Mouse (Mus musculus): ENCODE results near the gene Tefm. TPM values are rescaled to one million over a fixed set of nuclear protein-coding genes. Genes with fewer than 3 reads are reported as not detected.

Gene Tefm
- polyA plus RNA-seq, 1 experiment from 2014 or later: 24.4 TPM

GRCm38 (mm10) chr11:80136786-80137185 is 5.2 kb downstream of the Tefm start:
- H3K27me3 ChIP-seq: no peaks in the 10 kb centered on the region
- H3K9me3 ChIP-seq: no peaks in the 10 kb centered on the region
- peaks cover 27% of the 10 kb centered on the region for H3K36me3 ChIP-seq
- ATAC-seq (ENCODE audit: low FRiP score, low read depth): no peak
- H3K9ac ChIP-seq: no peak overlapping the region
- no peak overlapping the region for H3K27ac ChIP-seq (replicated peaks)
- H3K4me1 ChIP-seq (replicated peaks): peaks cover 8% of the 10 kb centered on the region
- no peak overlapping the region for H3K4me3 ChIP-seq
- WGBS: 91% methylated on average over 13 of the region's 13 CpGs
- no peak overlapping the region for H3K4me2 ChIP-seq

GRCm38 (mm10) chr11:80135954-80136683 is 5.9 kb downstream of the Tefm start:
- H3K9me3 ChIP-seq: no peaks in the 10 kb centered on the region
- H3K36me3 ChIP-seq: peaks cover 30% of the 10 kb centered on the region
- H3K27me3 ChIP-seq: no peaks in the 10 kb centered on the region
- no peak for ATAC-seq (ENCODE audit: low FRiP score, low read depth)
- no peak overlapping the region for H3K9ac ChIP-seq
- H3K4me3 ChIP-seq: no peak overlapping the region
- peaks cover 5% of the 10 kb centered on the region for H3K4me1 ChIP-seq (replicated peaks)
- H3K4me2 ChIP-seq: no peak overlapping the region
- WGBS: 84% methylated on average over 11 of the region's 11 CpGs
- H3K27ac ChIP-seq (replicated peaks): no peak overlapping the region

GRCm38 (mm10) chr11:80134744-80135143 is 7.2 kb downstream of the Tefm start:
- Histone ChIP-seq H3K36me3 (peaks cover 33% of the 10 kb centered on the region), H3K27me3 (no peaks in the 10 kb centered on the region), H3K9me3 (no peaks in the 10 kb centered on the region), H3K4me3 (no peak overlapping the region), H3K4me1 (replicated peaks) (no peaks in the 10 kb centered on the region), H3K27ac (replicated peaks) (no peak overlapping the region), H3K9ac (no peak overlapping the region), H3K4me2 (no peak overlapping the region)
- WGBS: 82% methylated on average over 4 of the region's 4 CpGs
- ATAC-seq (ENCODE audit: low FRiP score, low read depth): no peak

- Histone ChIP-seq H3K9me3 (no peaks in the 10 kb centered on the region), H3K4me2 (no peak overlapping the region), H3K4me3 (no peak overlapping the region), H3K27ac (replicated peaks) (no peak overlapping the region), H3K27me3 (no peaks in the 10 kb centered on the region), H3K4me1 (replicated peaks) (no peaks in the 10 kb centered on the region), H3K36me3 (peaks cover 41% of the 10 kb centered on the region), H3K9ac (no peak overlapping the region)
- no peak for ATAC-seq (ENCODE audit: low FRiP score, low read depth)
- 73% methylated on average over 1 of the region's 1 CpGs for WGBS
Observed at GRCm38 (mm10) chr11:80132050-80132449, 9.9 kb downstream of the Tefm start.

GRCm38 (mm10) chr11:80116411-80116810 is 25.6 kb downstream of the Tefm start:
- Histone ChIP-seq H3K9ac (no peak overlapping the region), H3K36me3 (peaks cover 40% of the 10 kb centered on the region), H3K4me2 (no peak overlapping the region), H3K27ac (replicated peaks) (no peak overlapping the region), H3K27me3 (no peaks in the 10 kb centered on the region), H3K9me3 (no peaks in the 10 kb centered on the region), H3K4me1 (replicated peaks) (no peaks in the 10 kb centered on the region), H3K4me3 (no peak overlapping the region)
- 85% methylated on average over 1 of the region's 1 CpGs for WGBS
- no peak for ATAC-seq (ENCODE audit: low FRiP score, low read depth)

GRCm38 (mm10) chr11:80104407-80104806 is 37.6 kb downstream of the Tefm start:
- H3K36me3 ChIP-seq: peaks cover 30% of the 10 kb centered on the region
- no peak for ATAC-seq (ENCODE audit: low FRiP score, low read depth)
- no peaks in the 10 kb centered on the region for H3K9me3 ChIP-seq
- H3K27me3 ChIP-seq: no peaks in the 10 kb centered on the region
- 97% methylated on average over 1 of the region's 1 CpGs for WGBS
- no peak overlapping the region for H3K9ac ChIP-seq
- no peak overlapping the region for H3K4me3 ChIP-seq
- no peaks in the 10 kb centered on the region for H3K4me1 ChIP-seq (replicated peaks)
- no peak overlapping the region for H3K27ac ChIP-seq (replicated peaks)
- H3K4me2 ChIP-seq: no peak overlapping the region

- Histone ChIP-seq H3K4me1 (replicated peaks) (no peaks in the 10 kb centered on the region), H3K4me3 (no peak overlapping the region), H3K27ac (replicated peaks) (no peak overlapping the region), H3K36me3 (peaks cover 25% of the 10 kb centered on the region), H3K9me3 (no peaks in the 10 kb centered on the region), H3K9ac (no peak overlapping the region), H3K4me2 (no peak overlapping the region), H3K27me3 (no peaks in the 10 kb centered on the region)
- 97% methylated on average over 6 of the region's 6 CpGs for WGBS
- ATAC-seq (ENCODE audit: low FRiP score, low read depth): no peak
Observed at GRCm38 (mm10) chr11:80101298-80101697, 40.7 kb downstream of the Tefm start.

- Histone ChIP-seq H3K36me3 (peaks cover 21% of the 10 kb centered on the region), H3K27me3 (no peaks in the 10 kb centered on the region), H3K4me1 (replicated peaks) (no peaks in the 10 kb centered on the region), H3K27ac (replicated peaks) (no peak overlapping the region), H3K9me3 (no peaks in the 10 kb centered on the region), H3K4me2 (no peak overlapping the region), H3K9ac (no peak overlapping the region), H3K4me3 (no peak overlapping the region)
- ATAC-seq (ENCODE audit: low FRiP score, low read depth): no peak
- 96% methylated on average over 3 of the region's 3 CpGs for WGBS
Observed at GRCm38 (mm10) chr11:80098444-80099056, 43.4 kb downstream of the Tefm start.

- H3K27ac ChIP-seq (replicated peaks): no peak overlapping the region
- no peaks in the 10 kb centered on the region for H3K27me3 ChIP-seq
- 59% methylated on average over 3 of the region's 3 CpGs for WGBS
- H3K4me1 ChIP-seq (replicated peaks): peaks cover 11% of the 10 kb centered on the region
- H3K36me3 ChIP-seq: no peaks in the 10 kb centered on the region
- ATAC-seq (ENCODE audit: low FRiP score, low read depth): no peak
- peak overlapping the region; percentile 85 for H3K4me3 ChIP-seq
- H3K9me3 ChIP-seq: no peaks in the 10 kb centered on the region
- no peak overlapping the region for H3K9ac ChIP-seq
- peak overlapping the region; percentile 86 for H3K4me2 ChIP-seq
Observed at GRCm38 (mm10) chr11:80090555-80091164, 51.3 kb downstream of the Tefm start.

GRCm38 (mm10) chr11:80089817-80090214 is 52.2 kb downstream of the Tefm start:
- WGBS: 1% methylated on average over 14 of the region's 14 CpGs
- ATAC-seq (ENCODE audit: low FRiP score, low read depth): no peak
- H3K36me3 ChIP-seq: no peaks in the 10 kb centered on the region
- H3K4me3 ChIP-seq: peak overlapping the region; percentile 85
- peaks cover 11% of the 10 kb centered on the region for H3K4me1 ChIP-seq (replicated peaks)
- H3K9ac ChIP-seq: peak overlapping the region; percentile 59
- no peak overlapping the region for H3K27ac ChIP-seq (replicated peaks)
- no peaks in the 10 kb centered on the region for H3K9me3 ChIP-seq
- peak overlapping the region; percentile 86 for H3K4me2 ChIP-seq
- H3K27me3 ChIP-seq: no peaks in the 10 kb centered on the region

GRCm38 (mm10) chr11:80088917-80089816 is 52.8 kb downstream of the Tefm start, which contains the start of gene Atad5:
Gene Atad5, plus strand, starts transcription at chr11:80089400.
- Histone ChIP-seq H3K9ac (peak within 1 kb of the TSS; percentile 59), H3K4me1 (replicated peaks) (peaks cover 11% of the 10 kb centered on the region), H3K36me3 (no peaks in the 10 kb centered on the region), H3K4me2 (peak within 1 kb of the TSS; percentile 86), H3K27me3 (no peaks in the 10 kb centered on the region), H3K9me3 (no peaks in the 10 kb centered on the region), H3K4me3 (peak within 1 kb of the TSS; percentile 85), H3K27ac (replicated peaks) (no peak within 1 kb of the TSS)
- peak; percentile 87 for ATAC-seq (ENCODE audit: low FRiP score, low read depth)
- 5% methylated on average over 57 of the region's 57 CpGs for WGBS

All from hindbrain, embryonic 15.5 days (tissue).